13 mouse cellular contexts compared by ENCODE assay signal in genomic region chr19:4384322-4384721, GRCm38 (mm10). TPM values are rescaled to one million over a fixed set of nuclear protein-coding genes. Genes with fewer than 3 reads are reported as not detected.
DNase-seq lines count a peak whose midpoint lies in the region.
"Had no signal": no experiment of that assay in that cellular context is flagged by ENCODE, and none has a peak within 500 bp of the region (broad histone marks: within the 10 kb centered on the region; RNA-seq: fewer than 3 reads in every experiment).

No protein-coding gene starts in this region.

- DNase-seq in kidney, postnatal 10 days, result peak; percentile 23
- no peak for DNase-seq in kidney, postnatal 14 days
- DNase-seq in thymus, postnatal 4 days, result peak; percentile 34
- DNase-seq in thymus, postnatal 10 days (ENCODE audit: low spot score in 2 of 2), result no peak
- DNase-seq in induced T-regulatory cell, adult 2 months (ENCODE audit: low read depth), result peak; percentile 46
- no peak for DNase-seq in cerebellum, adult 18-20 months
- no peak for DNase-seq in adrenal gland, postnatal 25 days
- DNase-seq: cerebellum, postnatal 14 days; heart, adult 18-20 months; heart, postnatal 4 days; kidney, adult 9 months; layer of hippocampus, postnatal 36 days; liver, embryonic 13.5 days had no signal

RNA-seq across cellular contexts. Expression of gene Kdm2a, which starts 13.8 kb away (rescaled TPM):
- 116 and 131 TPM in 2 replicates for total RNA-seq in adrenal gland, postnatal 25 days (2021)

RNA-seq across cellular contexts. Expression of gene Rhod, which starts 54.9 kb away (rescaled TPM):
- 26.8 and 30.4 TPM in 2 replicates for total RNA-seq in adrenal gland, postnatal 25 days (2021)

Comparison
In these comparisons a context has a peak if more than half of its experiments do, and no peak if none do; other contexts are left out.
1. DNase-seq: peak in kidney, postnatal 10 days (single experiment), thymus, postnatal 4 days (single experiment) and induced T-regulatory cell, adult 2 months (single experiment); none in kidney, postnatal 14 days (single experiment), thymus, postnatal 10 days (0 of 2), cerebellum, adult 18-20 months (0 of 2) and adrenal gland, postnatal 25 days (single experiment).